Mouse (Mus musculus) liver, postnatal 0 days (tissue): Measurements from ENCODE around the gene Rab3gap2.

Source experiments
- CTCF ChIP-seq: sonication (generic); IDR thresholded peaks from 2 replicates; pipeline ENCODE4 v1.5.1; 2016; ENCODE audit warnings: antibody characterized with exemption, low read depth
- EP300 ChIP-seq: IDR thresholded peaks from 2 replicates; pipeline ENCODE4 v1.6.1; 2016; ENCODE audit warnings: antibody characterized with exemption, low read depth, mild to moderate bottlenecking

DNA sequence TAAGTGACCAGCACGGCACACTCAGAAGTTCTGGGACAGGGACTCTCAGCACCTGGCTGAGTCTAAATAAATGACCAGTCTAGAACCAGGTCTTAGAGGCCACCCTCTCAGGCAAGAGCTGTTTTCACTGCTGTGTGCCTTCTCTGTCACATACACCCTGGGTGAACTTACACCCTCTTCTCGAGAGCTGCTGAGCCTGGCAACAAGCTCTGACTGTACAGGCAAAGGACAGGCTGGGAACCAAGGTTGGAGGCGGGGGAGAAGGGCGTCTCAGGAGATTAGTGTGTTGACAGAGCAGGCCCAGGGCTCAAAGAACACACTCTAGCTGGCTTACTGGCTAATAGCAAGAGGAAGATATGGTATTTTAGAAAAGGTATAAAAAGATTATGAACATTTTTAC is 105.0 kb downstream of the Rab3gap2 start:
- no peak for TF ChIP-seq EP300
- TF ChIP-seq CTCF, result no peak
